Mouse (Mus musculus) monocyte, adult 59 days (primary cell): ENCODE data around the gene Olfr1496. TPM values are rescaled to one million over a fixed set of nuclear protein-coding genes. Genes with fewer than 3 reads are reported as not detected.

Experiments used
- total RNA-seq, 2 experiments: library from RNA; stranded (reverse); gene quantifications; one replicate each; pipeline ENCODE4 v1.2.4; 2023

The Olfr1496 gene
- total RNA-seq: not detected

GRCm38 (mm10) chr19:13777578-13777977 lies at the start of gene Olfr1496:
Gene Olfr1496, plus strand, starts transcription at chr19:13777878.

DNA sequence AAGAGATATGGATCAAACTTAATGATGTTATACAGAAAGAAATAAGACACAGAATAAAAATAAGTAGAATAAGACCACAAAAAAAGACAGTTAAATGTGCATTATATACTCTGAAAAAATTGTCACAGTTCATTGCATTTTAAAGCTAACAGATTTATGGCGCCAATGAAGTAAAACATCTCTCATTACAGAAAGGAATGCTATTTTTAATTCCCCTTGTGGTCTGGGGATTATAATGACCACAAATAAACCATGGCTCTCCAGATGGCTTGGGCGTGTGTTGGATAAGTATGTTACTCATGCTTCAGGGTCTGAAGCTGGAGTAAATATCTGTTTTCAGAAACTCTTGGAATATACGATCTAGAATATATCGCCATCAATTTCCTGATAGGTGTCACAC lies 38.2 kb upstream of the Olfr1496 start, which contains the start of gene Olfr1494:
Gene Olfr1494, plus strand, starts transcription at position 301 of the 400 bp plus-strand sequence.

DNA sequence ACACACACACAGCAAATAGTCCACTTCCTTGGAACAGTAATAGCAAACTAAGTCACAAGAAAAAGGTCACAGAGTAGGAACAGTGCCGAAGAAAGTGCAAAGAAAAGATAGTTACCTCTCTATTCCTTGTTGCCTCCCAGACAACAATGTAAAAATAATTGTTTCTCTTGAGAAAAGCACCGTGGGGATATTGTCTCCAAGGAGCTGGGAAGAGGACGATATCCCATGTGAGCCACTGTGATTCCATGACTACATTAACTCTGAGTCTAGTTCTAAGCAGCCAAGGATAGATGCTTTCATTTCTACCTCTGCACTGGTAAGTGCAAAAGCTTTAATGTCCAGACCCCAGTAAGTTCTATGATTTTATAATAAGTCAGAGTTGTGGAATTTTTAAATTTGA lies 13.4 kb upstream of the Olfr1496 start, which contains the start of gene Olfr1495:
Gene Olfr1495, plus strand, starts transcription at position 301 of the 400 bp plus-strand sequence.

GRCm38 (mm10) chr19:13798102-13798501 lies 20.4 kb downstream of the Olfr1496 start, which contains the start of gene Olfr1497:
Gene Olfr1497, minus strand, starts transcription at chr19:13798202.

DNA sequence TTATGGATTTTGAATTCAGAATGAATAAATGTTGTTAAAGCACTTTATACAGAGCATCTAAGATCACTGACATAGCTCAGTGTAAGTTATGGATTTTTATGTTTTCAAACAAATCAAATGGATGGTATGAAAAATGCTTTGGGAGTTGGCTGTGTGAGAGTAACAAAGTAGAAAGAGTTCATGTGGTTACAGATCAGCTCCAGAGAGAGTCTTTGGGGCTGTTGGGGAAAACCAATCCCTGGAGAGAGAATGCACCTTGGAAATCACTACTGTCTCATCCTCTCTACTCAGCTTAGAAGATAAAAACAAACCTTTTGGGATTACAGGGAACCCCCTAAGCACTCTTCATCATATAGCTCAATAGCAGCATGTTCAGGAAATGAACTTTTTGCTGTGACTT lies 41.7 kb downstream of the Olfr1496 start, which contains the start of gene Olfr1499:
Gene Olfr1499, minus strand, starts transcription at position 101 of the 400 bp plus-strand sequence.

GRCm38 (mm10) chr19:13830388-13830787 lies 52.7 kb downstream of the Olfr1496 start, which contains the start of gene Olfr1500:
Gene Olfr1500, minus strand, starts transcription at chr19:13830488.

Other genes with a start within 250 kb of the Olfr1496 start
- not detected for gene Olfr1480, start 250.0 kb upstream of the Olfr1496 start, total RNA-seq
- not detected for gene Olfr1484, start 194.4 kb upstream of the Olfr1496 start, total RNA-seq
- not detected for gene Olfr1487, start 160.5 kb upstream of the Olfr1496 start, total RNA-seq
- gene Olfr1489, start 146.3 kb upstream of the Olfr1496 start, total RNA-seq: not detected
- not detected for gene Olfr1490, start 126.8 kb upstream of the Olfr1496 start, total RNA-seq
- gene Olfr1491, start 80.6 kb upstream of the Olfr1496 start, total RNA-seq: not detected
- not detected for gene Olfr1493-ps1, start 54.6 kb upstream of the Olfr1496 start, total RNA-seq
- not detected for gene Olfr1494, start 38.1 kb upstream of the Olfr1496 start, total RNA-seq
- not detected for gene Olfr1495, start 13.3 kb upstream of the Olfr1496 start, total RNA-seq
- gene Olfr1497, start 20.3 kb downstream of the Olfr1496 start, total RNA-seq: not detected
- not detected for gene Olfr1499, start 41.6 kb downstream of the Olfr1496 start, total RNA-seq
- gene Olfr1500, start 52.6 kb downstream of the Olfr1496 start, total RNA-seq: not detected
- not detected for gene Olfr1501, start 72.8 kb downstream of the Olfr1496 start, total RNA-seq
- not detected for gene Olfr1502, start 83.9 kb downstream of the Olfr1496 start, total RNA-seq
- gene Olfr1504, start 120.0 kb downstream of the Olfr1496 start, total RNA-seq: not detected
- gene Olfr1505, start 135.7 kb downstream of the Olfr1496 start, total RNA-seq: not detected